Mouse (Mus musculus) mouse trophoblast stem cell (cell line): Measurements from ENCODE around the gene Trp53rka.

Experiments
- in situ Hi-C, 2 experiments: fragments of 300-500 bp; cut with MseI, MboI; formaldehyde crosslinking; loops; 2 replicates in 1 of 2; 3 replicates in 1 of 2; pipeline ENCODE4 v1.15.1; 2025

Gene Trp53rka

GRCm38 (mm10) chr2:165486401-165486800, 6.7 kb downstream of the Trp53rka start:
- in situ Hi-C loops: loop anchor here (10.0 kb wide), 1 partner anchor 92 kb away; no protein-coding TSS in a partner anchor

- in situ Hi-C loops: loop anchor here (10.0 kb wide), 1 partner anchor 91 kb away; no protein-coding TSS in a partner anchor
Measured at GRCm38 (mm10) chr2:165485826-165486225, 7.3 kb downstream of the Trp53rka start.

- in situ Hi-C loops: loop anchor here (10.0 kb wide), 1 partner anchor 89 kb away; no protein-coding TSS in a partner anchor
Measured at GRCm38 (mm10) chr2:165484152-165484551, 9.0 kb downstream of the Trp53rka start.

GRCm38 (mm10) chr2:165482003-165482402, 11.1 kb downstream of the Trp53rka start:
- in situ Hi-C loops: loop anchor here (10.0 kb wide), 1 partner anchor 87 kb away; no protein-coding TSS in a partner anchor

GRCm38 (mm10) chr2:165475850-165476249, 17.3 kb downstream of the Trp53rka start:
- in situ Hi-C loops: no loop called here

GRCm38 (mm10) chr2:165475412-165475811, 17.7 kb downstream of the Trp53rka start:
- in situ Hi-C loops: no loop called here

GRCm38 (mm10) chr2:165473003-165473402, 20.1 kb downstream of the Trp53rka start, which contains the start of gene Slc13a3:
Gene Slc13a3 (minus strand): TSS chr2:165473230.
- in situ Hi-C loops: no loop called here

- in situ Hi-C loops: no loop called here
Measured at GRCm38 (mm10) chr2:165471943-165472342, 21.2 kb downstream of the Trp53rka start.

GRCm38 (mm10) chr2:165470167-165470566, 23.0 kb downstream of the Trp53rka start:
- in situ Hi-C loops: no loop called here

- in situ Hi-C loops: no loop called here
Measured at GRCm38 (mm10) chr2:165467824-165468452, 25.2 kb downstream of the Trp53rka start.

- in situ Hi-C loops: no loop called here
Measured at GRCm38 (mm10) chr2:165459663-165460062, 33.5 kb downstream of the Trp53rka start.

GRCm38 (mm10) chr2:165458189-165458588, 34.9 kb downstream of the Trp53rka start:
- in situ Hi-C loops: no loop called here

GRCm38 (mm10) chr2:165456710-165457109, 36.4 kb downstream of the Trp53rka start:
- in situ Hi-C loops: no loop called here

GRCm38 (mm10) chr2:165452730-165453693, 40.1 kb downstream of the Trp53rka start:
- in situ Hi-C loops: no loop called here

- in situ Hi-C loops: no loop called here
Measured at GRCm38 (mm10) chr2:165448475-165448874, 44.6 kb downstream of the Trp53rka start.

GRCm38 (mm10) chr2:165444861-165445260, 48.3 kb downstream of the Trp53rka start:
- in situ Hi-C loops: no loop called here

- in situ Hi-C loops: no loop called here
Measured at GRCm38 (mm10) chr2:165442981-165443380, 50.1 kb downstream of the Trp53rka start.

GRCm38 (mm10) chr2:165441613-165442012, 51.5 kb downstream of the Trp53rka start:
- in situ Hi-C loops: no loop called here
